Mouse (Mus musculus) kidney, adult 10 weeks (tissue): ENCODE data around the gene Igfl3. TPM values are rescaled to one million over a fixed set of nuclear protein-coding genes. Genes with fewer than 3 reads are reported as not detected.

Experiments used
- polyA plus RNA-seq: library from polyadenylated mRNA; stranded (reverse); fragments of 350-450 nt; fragmentation: Illumina TruSeq; extraction: RNeasy Lipid Tissue Mini Kit (QIAGEN cat#74804); gene quantifications from one replicate; pipeline ENCODE4 v1.2.3, GENCODE M21; 2014; ENCODE audit warnings: low read depth, low replicate concordance

Igfl3 gene
- not detected for polyA plus RNA-seq

DNA sequence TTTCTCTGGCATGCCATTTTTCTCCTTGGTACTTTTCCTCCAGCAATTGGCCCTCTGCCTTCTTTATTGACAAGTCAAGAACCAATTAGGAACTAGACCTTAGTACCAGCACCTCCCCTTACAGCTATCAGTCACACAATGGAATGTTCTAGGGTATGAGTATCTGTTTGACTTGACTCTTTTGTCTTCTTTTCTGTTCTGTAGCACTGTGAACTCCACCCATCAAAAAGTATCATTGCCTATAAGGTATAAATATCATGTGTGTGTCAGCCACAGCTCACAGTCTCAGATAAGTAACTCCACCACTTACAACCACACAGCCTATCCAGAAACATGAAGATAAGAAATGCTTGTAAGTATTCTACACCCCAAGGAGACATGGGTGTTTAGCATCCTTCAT is at the start of gene Igfl3:
Gene Igfl3, plus strand, starts transcription at position 301 of the 400 bp plus-strand sequence.

Other genes with a start within 250 kb of the Igfl3 start
- gene Ceacam11, start 204.4 kb upstream of the Igfl3 start, polyA plus RNA-seq, result not detected
- gene Ceacam13, start 166.6 kb upstream of the Igfl3 start, polyA plus RNA-seq, result not detected
- gene Ceacam12, start 110.6 kb upstream of the Igfl3 start, polyA plus RNA-seq, result not detected
- gene Mill1, start 68.9 kb downstream of the Igfl3 start, polyA plus RNA-seq, result not detected
- not detected for gene Psg18, start 178.5 kb downstream of the Igfl3 start, polyA plus RNA-seq